Mouse (Mus musculus): ENCODE results near the gene Kit. TPM values are rescaled to one million over a fixed set of nuclear protein-coding genes. Genes with fewer than 3 reads are reported as not detected.

The Kit gene
- polyA plus RNA-seq, 1 experiment from 2014 or later = 1.5 TPM

DNA sequence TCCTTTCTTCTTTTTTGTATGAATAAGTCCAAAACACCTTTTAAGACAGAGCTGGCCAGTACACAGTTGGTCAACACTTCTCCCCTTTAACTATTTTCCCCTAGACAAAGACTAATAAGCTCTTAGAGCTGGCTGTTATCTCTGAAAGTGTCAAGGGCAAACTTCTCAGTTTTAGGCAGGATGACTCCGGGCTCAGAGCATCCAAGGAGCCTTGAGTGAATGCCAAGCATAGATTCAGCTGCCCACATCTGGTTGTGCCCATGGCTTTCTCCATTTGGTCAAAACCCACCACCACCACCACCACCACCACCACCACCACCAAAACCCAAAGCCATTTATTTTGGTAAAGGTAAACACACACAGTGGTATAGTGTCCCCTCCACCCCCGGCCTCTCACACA, 13.5 kb upstream of the Kit start:
- ATAC-seq (no peak), DNase-seq (ENCODE audit: low read depth, low spot score) (no peak)
- no peak for TF ChIP-seq CTCF (IDR thresholded peaks at IDR 0.05)
- in situ Hi-C loops (cut with MboI; ENCODE audit: low pct_unique_long_range_greater_than_20kb) = no loop called here
- ChIA-PET POLR2A (no interaction called here), CTCF (no interaction called here)
- H3K27me3 ChIP-seq = no peaks in the 10 kb centered on the region

GRCm38 (mm10) chr5:75574151-75574851, 415 bp upstream of the Kit start:
- ChIA-PET POLR2A (no interaction called here), CTCF (no interaction called here)
- ATAC-seq (no peak), DNase-seq (ENCODE audit: low read depth, low spot score) (no peak)
- TF ChIP-seq CTCF (IDR thresholded peaks at IDR 0.05) = no peak
- in situ Hi-C loops (cut with MboI; ENCODE audit: low pct_unique_long_range_greater_than_20kb) = no loop called here
- peaks cover 15% of the 10 kb centered on the region for H3K27me3 ChIP-seq

- H3K27me3 ChIP-seq = peaks cover 15% of the 10 kb centered on the region
- ATAC-seq (peak; percentile 23), DNase-seq (ENCODE audit: low read depth, low spot score) (no peak)
- in situ Hi-C loops (cut with MboI; ENCODE audit: low pct_unique_long_range_greater_than_20kb) = loop anchor here (5.0 kb wide), 1 partner anchor 271 kb away; no protein-coding TSS in a partner anchor
- CTCF ChIA-PET = no interaction called here
- TF ChIP-seq CTCF (IDR thresholded peaks at IDR 0.05) = peak; percentile 58
- POLR2A ChIA-PET = no interaction called here
Observed at GRCm38 (mm10) chr5:75575567-75576515, 1.1 kb downstream of the Kit start.

DNA sequence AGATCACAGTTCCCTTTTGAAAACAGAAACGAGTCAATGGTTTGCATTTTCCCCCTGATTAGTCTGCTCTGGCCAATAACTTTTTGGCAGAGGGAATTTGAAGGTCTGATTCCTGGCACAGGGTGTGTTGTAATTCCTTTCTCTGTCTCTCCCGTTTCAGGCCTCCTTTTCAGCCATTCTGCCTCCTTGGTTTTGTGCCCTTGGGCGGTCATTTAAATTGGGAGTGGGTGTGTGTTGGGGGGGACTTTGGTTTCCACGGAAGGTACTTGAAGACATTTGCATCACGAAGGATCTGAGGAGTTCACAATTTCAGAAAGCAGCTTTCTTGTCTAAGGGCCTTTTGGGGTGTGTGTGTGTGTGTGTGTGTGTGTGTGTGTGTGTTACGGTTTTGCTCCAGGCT, 2.0 kb downstream of the Kit start:
- ATAC-seq = no peak
- no peak for TF ChIP-seq CTCF (IDR thresholded peaks at IDR 0.05)
- ChIA-PET POLR2A (no interaction called here), CTCF (no interaction called here)
- H3K27me3 ChIP-seq = peaks cover 15% of the 10 kb centered on the region
- no peak for DNase-seq (ENCODE audit: low read depth, low spot score)
- in situ Hi-C loops (cut with MboI; ENCODE audit: low pct_unique_long_range_greater_than_20kb) = loop anchor here (5.0 kb wide), 1 partner anchor 271 kb away; no protein-coding TSS in a partner anchor

GRCm38 (mm10) chr5:75578141-75578540, 3.4 kb downstream of the Kit start:
- CTCF ChIA-PET = interaction anchor here (0.7 to 1.1 kb wide), 2 partner anchors 8 to 16 kb away, joined by 3 read pairs; no protein-coding TSS in a partner anchor
- no peak for DNase-seq (ENCODE audit: low read depth, low spot score)
- TF ChIP-seq CTCF (IDR thresholded peaks at IDR 0.05) = no peak
- ATAC-seq = no peak
- peaks cover 15% of the 10 kb centered on the region for H3K27me3 ChIP-seq
- in situ Hi-C loops (cut with MboI; ENCODE audit: low pct_unique_long_range_greater_than_20kb) = loop anchor here (5.0 kb wide), 1 partner anchor 269 kb away; no protein-coding TSS in a partner anchor
- POLR2A ChIA-PET = no interaction called here

DNA sequence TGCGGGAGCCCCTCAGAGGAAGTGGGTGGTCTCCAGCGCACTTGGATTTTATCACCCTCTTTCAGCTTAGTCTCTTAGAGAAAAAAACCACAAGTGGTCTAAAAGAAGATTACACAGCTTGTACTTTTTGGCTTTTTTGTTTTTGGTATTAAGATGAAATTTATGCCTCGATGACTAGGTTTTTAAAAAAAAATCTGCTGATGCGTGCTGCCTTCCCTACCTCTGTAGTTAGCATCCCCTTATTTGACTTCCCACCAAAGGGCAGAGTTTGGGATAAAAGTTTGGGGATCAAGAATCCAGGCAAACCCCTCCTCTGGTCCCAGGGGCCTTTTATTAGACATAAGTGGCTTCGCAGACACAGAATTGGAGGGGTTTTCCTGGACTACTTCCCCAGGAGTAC, 4.5 kb downstream of the Kit start:
- in situ Hi-C loops (cut with MboI; ENCODE audit: low pct_unique_long_range_greater_than_20kb) = loop anchor here (5.0 kb wide), 1 partner anchor 268 kb away; no protein-coding TSS in a partner anchor
- H3K27me3 ChIP-seq = peaks cover 15% of the 10 kb centered on the region
- ChIA-PET CTCF (no interaction called here), POLR2A (interaction anchor here (0.6 kb wide), 1 partner anchor 53 kb away, joined by 3 read pairs; no protein-coding TSS in a partner anchor)
- ATAC-seq (no peak), DNase-seq (ENCODE audit: low read depth, low spot score) (no peak)
- TF ChIP-seq CTCF (IDR thresholded peaks at IDR 0.05) = no peak

- no peak for TF ChIP-seq CTCF (IDR thresholded peaks at IDR 0.05)
- H3K27me3 ChIP-seq = peaks cover 10% of the 10 kb centered on the region
- in situ Hi-C loops (cut with MboI; ENCODE audit: low pct_unique_long_range_greater_than_20kb) = loop anchor here (5.0 kb wide), 1 partner anchor 268 kb away; no protein-coding TSS in a partner anchor
- DNase-seq (ENCODE audit: low read depth, low spot score) (no peak), ATAC-seq (no peak)
- ChIA-PET POLR2A (no interaction called here), CTCF (no interaction called here)
Observed at GRCm38 (mm10) chr5:75579646-75580268, 5.0 kb downstream of the Kit start.

GRCm38 (mm10) chr5:75581926-75582325, 7.2 kb downstream of the Kit start:
- no peak for ATAC-seq
- no peak for DNase-seq (ENCODE audit: low read depth, low spot score)
- in situ Hi-C loops (cut with MboI; ENCODE audit: low pct_unique_long_range_greater_than_20kb) = no loop called here
- TF ChIP-seq CTCF (IDR thresholded peaks at IDR 0.05) = no peak
- CTCF ChIA-PET = no interaction called here
- H3K27me3 ChIP-seq = no peaks in the 10 kb centered on the region
- POLR2A ChIA-PET = no interaction called here

DNA sequence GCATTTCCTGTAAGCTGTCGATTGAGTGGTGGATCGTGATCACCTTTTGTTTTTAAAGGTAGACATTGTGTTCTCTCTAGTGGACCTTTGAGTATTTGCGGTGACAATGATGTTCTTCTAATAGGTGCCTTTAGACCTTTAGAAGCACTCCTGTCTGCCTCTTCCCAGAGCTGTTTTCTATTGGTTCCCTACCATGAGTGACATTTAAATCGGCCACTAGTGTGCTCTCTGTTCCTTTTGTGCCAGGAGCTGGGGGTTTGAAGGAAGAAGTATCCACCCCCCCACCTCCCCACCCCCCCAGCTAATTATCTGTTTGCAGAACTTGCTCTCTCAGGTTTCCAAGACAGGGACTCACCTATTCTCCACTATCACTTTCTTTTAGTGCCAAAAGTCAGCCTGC, 13.1 kb downstream of the Kit start:
- no peaks in the 10 kb centered on the region for H3K27me3 ChIP-seq
- in situ Hi-C loops (cut with MboI; ENCODE audit: low pct_unique_long_range_greater_than_20kb) = no loop called here
- ChIA-PET CTCF (no interaction called here), POLR2A (no interaction called here)
- ATAC-seq (no peak), DNase-seq (ENCODE audit: low read depth, low spot score) (no peak)
- no peak for TF ChIP-seq CTCF (IDR thresholded peaks at IDR 0.05)

GRCm38 (mm10) chr5:75589552-75590346, 15.0 kb downstream of the Kit start:
- no peak for TF ChIP-seq CTCF (IDR thresholded peaks at IDR 0.05)
- no peaks in the 10 kb centered on the region for H3K27me3 ChIP-seq
- in situ Hi-C loops (cut with MboI; ENCODE audit: low pct_unique_long_range_greater_than_20kb) = no loop called here
- ChIA-PET POLR2A (no interaction called here), CTCF (no interaction called here)
- no peak for ATAC-seq
- DNase-seq (ENCODE audit: low read depth, low spot score) = no peak
